Mouse (Mus musculus) left cerebral cortex, adult 18-20 months (tissue): ENCODE results near the gene Mink1. TPM values are rescaled to one million over a fixed set of nuclear protein-coding genes. Genes with fewer than 3 reads are reported as not detected.

Experiments used
- DNase-seq, 2 experiments: peaks; one replicate each; pipeline ENCODE4 v3.0.0; 2021 to 2022; ENCODE audit warnings: low spot score in 2 of 2, mixed read lengths in 1 of 2
- total RNA-seq, 2 experiments: library from RNA; stranded (reverse); gene quantifications; 2 replicates each; pipeline ENCODE4 v1.2.3; 2021

Mink1 gene
- total RNA-seq, 2 experiments from 2014 or later = 396 to 435 TPM

DNA sequence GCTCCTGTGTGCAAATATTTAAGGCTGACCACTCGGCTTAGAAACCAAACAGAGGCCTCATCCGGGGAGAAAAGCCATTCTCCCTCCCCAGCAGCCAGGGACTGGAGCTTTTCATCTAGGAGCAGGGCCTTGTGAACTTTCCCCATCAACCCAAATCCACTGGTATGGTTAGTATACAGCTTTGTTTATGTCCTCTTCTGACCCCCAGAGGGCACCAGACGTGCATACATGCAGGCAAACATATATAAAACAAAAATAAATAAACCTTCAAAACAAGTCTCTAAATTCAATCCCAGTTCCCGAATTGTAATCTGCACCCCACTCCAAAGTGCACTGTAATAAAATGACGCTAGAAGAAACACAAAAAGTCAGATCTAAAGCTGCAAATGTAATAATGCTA is 66.9 kb downstream of the Mink1 start:
- DNase-seq = no peak

- DNase-seq = no peak
Measured at GRCm38 (mm10) chr11:70630129-70630528, 67.4 kb downstream of the Mink1 start.

DNA sequence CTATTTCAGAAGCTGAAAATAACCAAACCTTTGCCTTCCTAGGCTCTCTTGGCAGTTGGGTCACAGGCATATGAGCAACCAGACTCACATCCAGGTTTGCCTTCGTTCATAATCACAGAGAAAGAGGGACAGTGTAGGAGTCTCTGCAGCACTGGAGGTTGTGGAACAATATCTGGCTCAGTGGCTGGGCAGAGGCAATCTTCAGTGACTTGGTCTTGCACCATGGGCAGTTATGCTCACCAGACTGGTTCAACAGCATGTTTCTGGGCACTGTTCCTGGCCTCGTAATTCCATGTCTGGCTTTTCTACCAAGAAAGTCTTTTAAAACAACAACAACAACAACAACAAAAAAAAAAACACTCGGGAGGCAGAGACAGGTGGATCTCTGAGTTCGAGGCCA is 72.9 kb downstream of the Mink1 start:
- no peak for DNase-seq

- no peak for DNase-seq
Measured at GRCm38 (mm10) chr11:70637764-70638163, 75.1 kb downstream of the Mink1 start.

- DNase-seq = no peak
Measured at GRCm38 (mm10) chr11:70638293-70638692, 75.6 kb downstream of the Mink1 start.

DNA sequence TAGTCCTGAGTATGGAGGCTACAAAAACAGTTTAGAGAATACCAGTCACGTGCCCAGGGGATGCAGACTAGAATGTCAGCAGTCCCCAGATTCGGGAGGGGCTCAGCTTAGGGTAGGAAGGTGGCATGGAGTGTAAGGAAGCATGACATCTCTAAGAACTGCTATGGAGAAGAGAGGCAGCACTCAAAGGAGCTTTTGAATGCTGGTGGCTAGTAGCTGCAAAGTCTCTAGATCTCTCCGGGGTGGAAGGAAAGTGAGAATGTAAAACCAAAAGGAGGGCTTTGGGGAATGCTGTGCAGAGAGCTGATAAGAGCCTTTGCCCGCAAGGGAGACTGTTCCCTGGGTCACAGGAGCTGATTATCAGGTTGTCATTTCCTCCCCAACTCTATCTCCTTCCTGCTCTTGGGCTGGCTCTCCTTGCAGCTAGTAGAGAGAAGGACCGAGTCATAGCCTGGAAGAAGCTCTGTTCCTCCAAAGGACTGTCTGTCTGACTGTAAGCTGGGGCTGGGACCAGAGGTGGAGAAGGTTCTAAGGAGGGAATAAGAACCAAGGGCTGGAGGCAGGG is 76.1 kb downstream of the Mink1 start, which contains the start of gene Gp1ba:
TSS of gene Gp1ba (plus strand) at position 409 of the 565 bp plus-strand sequence.
- no peak for DNase-seq

- no peak for DNase-seq
Measured at GRCm38 (mm10) chr11:70639976-70640375, 77.3 kb downstream of the Mink1 start.

DNA sequence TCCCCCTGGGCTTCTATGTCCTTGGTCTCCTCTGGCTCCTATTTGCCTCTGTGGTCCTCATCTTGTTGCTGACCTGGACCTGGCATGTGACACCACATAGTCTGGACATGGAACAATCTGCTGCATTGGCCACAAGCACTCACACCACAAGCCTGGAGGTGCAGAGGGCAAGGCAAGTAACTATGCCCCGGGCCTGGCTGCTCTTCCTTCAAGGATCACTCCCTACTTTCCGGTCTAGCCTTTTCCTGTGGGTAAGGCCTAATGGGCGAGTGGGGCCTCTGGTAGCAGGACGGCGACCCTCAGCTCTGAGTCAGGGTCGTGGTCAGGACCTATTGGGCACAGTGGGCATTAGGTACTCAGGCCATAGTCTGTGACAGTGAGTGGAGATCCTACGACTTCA is 78.6 kb downstream of the Mink1 start:
- no peak for DNase-seq

- no peak for DNase-seq
Measured at GRCm38 (mm10) chr11:70643051-70643450, 80.4 kb downstream of the Mink1 start.

GRCm38 (mm10) chr11:70644564-70645103 is 82.0 kb downstream of the Mink1 start:
- no peak for DNase-seq

DNA sequence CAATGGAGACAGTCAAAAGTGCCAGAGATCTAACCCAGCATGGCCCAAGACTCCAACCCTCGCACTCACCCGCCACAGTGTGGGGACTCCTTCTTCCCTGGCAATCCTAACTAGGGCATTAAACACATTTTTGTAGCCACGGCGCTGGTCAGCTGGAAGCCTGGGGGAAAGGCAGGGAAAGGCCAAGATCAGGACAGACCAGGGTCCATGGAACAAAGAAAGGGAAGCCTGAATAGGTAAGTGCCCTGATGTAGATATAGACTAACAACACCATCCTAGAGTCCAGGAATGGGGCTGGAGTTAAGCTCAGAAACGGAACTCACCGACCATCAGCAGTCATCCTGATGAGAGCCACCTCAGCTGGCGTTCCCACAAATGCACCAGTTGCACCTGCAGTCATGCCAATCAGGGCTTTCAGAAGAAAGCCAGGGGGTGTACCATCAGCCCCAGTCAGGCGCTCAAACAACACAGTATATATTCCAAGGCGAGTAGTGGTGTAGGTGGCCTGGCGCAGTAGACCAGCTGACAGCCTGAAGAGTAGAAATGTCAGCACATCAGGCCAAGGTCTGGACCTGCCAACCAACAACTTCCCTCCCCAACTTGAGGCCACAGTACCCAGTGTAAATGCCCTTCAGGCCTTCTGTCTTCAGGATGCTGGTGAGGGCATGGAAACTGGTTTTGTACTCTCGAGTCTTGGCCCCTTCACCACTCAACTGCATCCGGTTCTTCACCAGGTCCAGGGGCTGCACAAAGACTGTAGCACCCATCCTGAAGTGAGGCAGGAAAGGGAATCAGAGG is 83.0 kb downstream of the Mink1 start:
- no peak for DNase-seq

DNA sequence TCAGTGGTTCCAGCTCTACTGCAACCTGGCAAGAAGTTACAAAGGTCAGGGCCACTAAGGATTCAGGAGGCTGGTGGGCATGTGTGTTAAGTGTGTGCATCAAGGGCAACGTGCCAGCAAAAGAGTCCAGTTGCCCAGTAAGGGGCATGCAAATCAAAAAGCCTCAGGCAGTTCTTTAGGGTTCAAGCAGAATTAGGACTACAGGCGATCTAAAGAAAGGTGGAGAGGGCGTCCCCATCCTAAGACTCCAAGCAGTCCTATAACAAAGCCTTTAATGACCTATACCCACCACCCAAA is 83.5 kb downstream of the Mink1 start:
- no peak for DNase-seq

DNA sequence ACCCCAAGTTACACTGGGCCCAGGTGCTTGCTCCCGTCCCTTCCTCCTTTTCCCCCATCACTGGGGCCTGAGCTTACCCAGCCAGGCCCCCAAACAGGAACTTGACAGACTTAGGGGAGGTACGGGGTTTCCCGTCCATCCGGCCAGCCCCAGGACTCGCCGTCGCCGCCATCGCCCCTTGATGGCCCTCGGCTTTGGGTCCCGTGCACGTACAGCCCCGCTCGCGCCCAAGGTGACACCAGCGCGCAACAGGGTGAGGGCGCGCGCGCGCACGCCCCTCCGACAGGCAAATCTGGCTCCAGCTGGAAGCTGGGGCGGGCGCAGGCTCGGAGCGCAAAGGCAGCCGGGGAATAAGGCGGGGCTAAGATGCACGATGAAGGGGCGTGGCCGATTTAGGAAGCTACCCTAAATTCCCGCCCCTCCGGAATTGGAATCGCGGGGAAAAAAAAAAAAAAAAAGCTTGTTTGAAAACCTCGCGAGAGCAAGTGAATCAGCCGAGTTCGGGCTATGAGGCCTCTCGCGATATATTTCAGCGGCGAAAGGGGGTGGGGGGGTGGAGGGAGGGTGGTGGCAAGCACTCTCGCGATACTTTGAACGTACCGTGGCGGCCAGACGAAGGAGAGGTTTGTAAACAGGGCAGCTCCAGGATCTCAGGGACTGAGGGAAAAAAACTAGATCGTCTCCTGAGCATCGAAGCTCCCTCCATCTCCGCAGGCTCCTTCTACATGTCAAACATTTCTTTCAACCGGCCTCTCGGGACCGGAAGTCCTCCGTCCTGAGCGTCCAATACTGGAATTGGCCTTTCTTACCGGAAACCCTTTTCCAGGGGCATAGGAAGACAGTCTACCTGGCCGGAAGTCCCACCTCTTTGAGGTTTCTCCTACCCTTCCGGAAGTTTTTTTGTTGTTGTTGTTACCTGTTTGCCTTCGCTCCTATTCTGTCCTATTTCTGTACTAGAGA is 84.3 kb downstream of the Mink1 start, which contains the start of the genes Rnf167 and Slc25a11:
TSS of gene Rnf167 (plus strand) at position 545 of the 960 bp plus-strand sequence.
TSS of gene Slc25a11 (minus strand) at position 789 of the 960 bp plus-strand sequence.
- peak; percentile 95 to 97 for DNase-seq

GRCm38 (mm10) chr11:70647716-70648420 is 85.2 kb downstream of the Mink1 start:
- no peak for DNase-seq

DNA sequence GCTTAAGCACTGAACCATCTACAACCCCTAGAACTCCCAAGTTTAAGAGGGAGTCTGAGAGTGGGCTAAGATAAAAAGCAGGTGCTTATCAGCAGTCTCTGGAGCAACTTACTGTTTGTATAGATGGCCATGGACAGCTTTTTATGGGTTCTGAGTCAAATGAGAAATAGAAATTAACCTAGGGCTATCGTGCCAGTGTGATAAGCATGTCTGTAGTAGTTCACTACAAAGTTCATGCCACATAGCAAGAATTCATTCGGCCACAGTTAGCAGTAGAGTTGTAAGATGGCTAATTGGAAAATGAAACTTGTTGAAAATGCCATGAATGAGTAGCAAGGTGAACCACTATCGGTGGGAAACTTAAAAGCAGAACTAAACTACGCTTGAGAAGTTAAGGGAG is 85.8 kb downstream of the Mink1 start:
- no peak for DNase-seq

GRCm38 (mm10) chr11:70649185-70649734 is 86.6 kb downstream of the Mink1 start:
- DNase-seq = no peak

DNA sequence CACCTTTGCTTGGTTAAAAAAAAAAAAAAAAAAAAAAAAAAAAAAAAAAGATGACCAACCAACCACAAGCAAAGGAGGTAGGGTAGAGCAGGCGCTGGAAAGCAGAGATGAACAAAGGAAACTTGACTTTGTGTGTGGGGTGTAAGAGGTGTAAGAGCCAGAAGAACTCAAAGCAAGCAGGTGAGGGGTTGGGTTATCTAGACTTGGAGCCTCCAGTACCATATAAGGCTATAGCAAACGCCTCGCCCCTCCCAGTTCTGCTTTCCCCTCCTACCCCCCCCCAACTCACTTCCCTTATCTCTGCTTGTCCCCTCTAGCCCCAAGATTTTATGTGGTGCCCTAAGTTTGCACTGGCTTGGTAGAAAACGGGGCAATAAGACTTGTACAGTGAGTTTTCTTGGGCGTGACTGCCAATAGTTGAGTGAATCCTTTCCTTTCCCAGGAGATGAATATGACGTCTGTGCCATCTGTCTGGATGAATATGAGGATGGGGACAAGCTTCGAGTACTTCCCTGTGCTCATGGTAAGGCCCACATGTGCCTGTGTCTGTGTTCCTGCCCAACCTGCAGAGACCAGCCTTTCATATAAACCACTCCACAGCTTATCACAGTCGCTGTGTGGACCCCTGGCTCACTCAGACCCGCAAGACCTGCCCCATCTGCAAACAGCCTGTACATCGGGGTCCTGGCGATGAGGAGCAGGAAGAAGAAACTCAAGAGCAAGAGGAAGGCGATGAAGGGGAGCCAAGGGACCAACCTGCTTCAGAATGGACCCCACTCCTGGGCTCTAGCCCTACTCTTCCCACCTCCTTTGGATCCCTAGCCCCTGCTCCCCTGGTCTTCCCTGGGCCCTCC is 87.9 kb downstream of the Mink1 start:
- no peak for DNase-seq

DNA sequence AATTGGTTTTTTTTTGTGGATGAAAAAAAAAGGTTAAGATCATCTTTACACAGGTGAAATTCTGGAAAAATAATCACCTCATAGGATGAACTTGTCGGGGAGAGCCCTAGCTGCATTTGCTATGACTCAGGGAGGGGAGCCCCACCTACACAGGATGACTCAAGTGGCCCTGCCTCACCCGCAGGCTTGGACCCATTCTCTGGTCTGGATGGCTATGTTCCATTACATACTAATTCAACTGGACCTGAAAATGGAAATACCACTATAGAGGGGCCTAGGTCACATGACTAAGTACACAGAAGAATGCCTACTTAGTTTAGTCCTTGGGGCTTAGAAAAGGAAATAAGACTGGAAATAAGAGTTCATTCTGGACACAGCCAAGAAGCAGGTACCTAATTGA is 88.7 kb downstream of the Mink1 start:
- DNase-seq = no peak
